Mouse (Mus musculus): ENCODE measurements around the gene Pdlim4.

DNA sequence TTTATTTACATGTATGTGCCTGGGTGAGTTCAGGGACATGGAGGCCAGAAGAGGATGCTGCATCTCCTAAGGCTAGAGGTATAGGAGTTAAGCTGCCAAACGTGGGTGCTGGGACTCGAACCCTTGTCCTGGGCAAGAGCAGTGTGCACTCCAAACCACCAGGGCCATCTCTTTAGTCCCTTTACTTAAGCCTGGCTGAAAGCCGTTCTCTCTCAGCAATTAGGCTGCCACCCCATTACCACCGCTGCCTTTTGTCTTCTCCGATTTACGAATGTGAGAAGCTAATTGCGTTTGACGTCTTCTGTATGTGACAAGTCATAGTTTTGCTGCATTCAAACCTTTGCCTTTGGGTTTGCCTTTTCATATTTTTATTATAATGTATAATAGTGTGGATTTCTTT lies 52.8 kb downstream of the Pdlim4 start:
- TF ChIP-seq CTCF (IDR thresholded peaks at IDR 0.05; ENCODE audit: extremely low read depth, insufficient read depth, insufficient read length, insufficient replicate concordance) (no peak), POLR2A (IDR thresholded peaks at IDR 0.05; ENCODE audit: low read depth, low read length) (no peak)

Data from spleen, adult 2 months (tissue).